Mouse (Mus musculus) small intestine, adult 2 months (tissue): ENCODE measurements around the gene Mcam.

ENCODE experiments used
- CTCF ChIP-seq: fragments of 200-500 bp; IDR thresholded peaks from 2 replicates; pipeline ENCODE4 v1.5.1; 2012; ENCODE audit warnings: low read depth, mild to moderate bottlenecking, control low read depth, inconsistent platforms, low read length, moderate library complexity, mixed read lengths; ENCODE audit not compliant: insufficient replicate concordance, insufficient read length; ENCODE audit errors: extremely low read depth
- POLR2A ChIP-seq: fragments of 200-500 bp; IDR thresholded peaks from 2 replicates; pipeline ENCODE4 v1.6.1; 2012; ENCODE audit warnings: low read depth, mild to moderate bottlenecking, control low read depth, inconsistent platforms, low read length, moderate library complexity

DNA sequence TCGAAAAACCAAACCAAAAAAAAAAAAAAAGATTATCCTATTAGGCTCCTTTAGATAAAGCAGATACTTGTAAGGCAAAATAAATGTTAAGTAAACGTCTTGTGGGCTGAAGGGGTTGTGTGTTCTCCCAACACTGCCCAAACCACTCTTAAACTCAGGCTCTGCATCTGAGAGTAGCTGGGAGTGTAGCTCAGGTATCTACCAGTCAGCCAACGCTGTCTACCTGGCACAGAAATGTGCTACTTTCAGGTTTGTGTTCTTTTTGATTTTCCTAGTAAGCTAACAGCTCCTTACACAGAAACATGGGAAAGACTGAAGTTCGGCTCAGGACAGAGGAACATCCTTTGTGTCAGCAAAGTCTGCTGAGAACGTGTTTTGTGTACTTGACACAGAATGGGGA lies 2.1 kb upstream of the Mcam start:
- no peak for TF ChIP-seq POLR2A
- no peak for TF ChIP-seq CTCF
